Mouse (Mus musculus) left cerebral cortex, adult 11 months (tissue): ENCODE measurements around the gene Slit3.

Experiments used
- DNase-seq: peaks from one replicate; pipeline ENCODE4 v3.0.0; 2022; ENCODE audit warnings: low spot score

Gene Slit3

DNA sequence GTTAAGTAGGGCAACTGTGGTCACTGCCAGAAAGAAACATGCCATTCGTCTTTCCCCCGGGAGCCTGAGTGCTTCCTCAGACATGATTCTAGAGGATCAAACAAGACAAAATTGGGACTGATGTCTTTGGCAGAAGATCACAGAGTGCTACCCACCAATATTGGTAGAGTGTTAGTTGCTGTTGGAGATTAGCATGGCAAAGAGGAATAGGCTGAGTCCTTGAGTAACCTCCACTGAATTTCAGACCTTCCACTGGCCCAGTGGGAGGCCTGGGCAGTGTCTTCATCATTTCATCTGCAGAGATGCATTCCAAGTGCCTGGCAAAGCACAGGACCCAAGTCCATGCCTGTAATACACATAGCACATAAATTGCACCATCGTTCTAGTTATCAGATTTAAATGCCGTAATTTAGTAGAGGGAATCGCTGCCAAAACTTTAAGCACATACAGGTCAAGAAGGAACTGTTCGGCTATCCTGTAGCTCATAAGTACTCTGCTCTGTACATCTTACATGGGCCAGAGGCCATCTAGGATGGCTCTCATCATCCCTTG is 77.6 kb downstream of the Slit3 start:
- no peak for DNase-seq

- DNase-seq = no peak
Observed at GRCm38 (mm10) chr11:35202332-35202731, 81.3 kb downstream of the Slit3 start.

GRCm38 (mm10) chr11:35203673-35204072 is 82.6 kb downstream of the Slit3 start:
- DNase-seq = no peak

GRCm38 (mm10) chr11:35204084-35204483 is 83.1 kb downstream of the Slit3 start:
- DNase-seq = no peak

- no peak for DNase-seq
Observed at GRCm38 (mm10) chr11:35210728-35211682, 90.0 kb downstream of the Slit3 start.

DNA sequence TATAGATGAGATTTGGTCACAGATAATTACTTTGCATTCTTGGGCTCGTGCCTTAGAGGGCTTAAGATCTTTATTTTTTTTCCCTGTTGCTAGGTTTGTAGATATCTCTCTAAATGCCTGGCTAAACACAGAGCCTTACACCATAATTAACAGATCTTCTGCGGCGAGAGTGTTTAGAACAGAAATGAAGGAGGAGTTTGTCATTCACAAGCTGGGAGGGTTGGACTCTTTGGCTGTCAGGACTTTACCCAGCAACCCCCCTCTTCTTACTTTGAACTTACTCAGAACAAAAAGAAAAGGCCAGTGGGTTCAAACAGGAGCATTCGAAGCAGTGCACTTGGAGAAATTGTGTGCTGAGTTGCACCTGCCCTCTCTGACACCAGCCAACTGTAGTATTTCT is 103.0 kb downstream of the Slit3 start:
- DNase-seq = no peak

GRCm38 (mm10) chr11:35231361-35232090 is 110.5 kb downstream of the Slit3 start:
- DNase-seq = no peak

GRCm38 (mm10) chr11:35232321-35232720 is 111.3 kb downstream of the Slit3 start:
- DNase-seq = no peak

- DNase-seq = no peak
Observed at GRCm38 (mm10) chr11:35241379-35241778, 120.4 kb downstream of the Slit3 start.

DNA sequence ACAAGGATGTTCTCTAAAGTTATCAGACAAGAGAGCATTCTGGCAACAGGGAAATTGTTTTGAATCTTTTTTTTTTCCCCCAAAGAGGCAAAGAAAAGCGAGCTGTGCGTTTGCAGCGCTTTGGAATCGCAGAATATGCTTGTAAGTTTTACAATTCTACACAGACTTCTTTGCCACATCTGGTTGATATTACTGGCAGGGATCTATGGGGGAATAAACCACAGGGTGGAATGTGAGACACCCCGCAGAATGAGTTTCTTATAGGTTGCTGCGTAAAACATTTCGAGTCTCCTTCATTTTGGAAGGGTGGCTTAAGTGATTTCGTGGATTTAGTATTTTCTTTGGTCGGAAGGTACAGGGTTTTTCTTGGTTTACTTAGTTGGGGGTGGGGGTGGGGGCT is 122.6 kb downstream of the Slit3 start:
- no peak for DNase-seq

DNA sequence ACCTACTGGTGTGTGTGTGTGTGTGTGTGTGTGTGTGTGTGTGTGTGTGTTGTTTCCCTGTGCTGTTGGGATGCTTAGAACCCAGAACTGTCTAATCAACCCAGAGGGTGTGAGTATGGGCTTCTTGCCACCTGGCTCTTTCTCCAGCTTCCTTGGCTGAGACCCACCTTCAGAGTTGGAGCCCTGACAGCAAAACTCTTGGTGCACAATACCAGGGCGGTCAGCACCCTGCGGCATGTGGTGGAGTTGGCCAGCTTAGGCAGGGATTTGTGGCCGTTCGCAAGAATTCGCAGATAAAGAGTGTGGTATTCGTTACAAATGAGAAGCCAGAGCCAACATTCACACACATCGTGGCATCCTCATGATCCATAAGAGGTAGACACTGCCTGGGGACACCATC is 123.5 kb downstream of the Slit3 start:
- no peak for DNase-seq

DNA sequence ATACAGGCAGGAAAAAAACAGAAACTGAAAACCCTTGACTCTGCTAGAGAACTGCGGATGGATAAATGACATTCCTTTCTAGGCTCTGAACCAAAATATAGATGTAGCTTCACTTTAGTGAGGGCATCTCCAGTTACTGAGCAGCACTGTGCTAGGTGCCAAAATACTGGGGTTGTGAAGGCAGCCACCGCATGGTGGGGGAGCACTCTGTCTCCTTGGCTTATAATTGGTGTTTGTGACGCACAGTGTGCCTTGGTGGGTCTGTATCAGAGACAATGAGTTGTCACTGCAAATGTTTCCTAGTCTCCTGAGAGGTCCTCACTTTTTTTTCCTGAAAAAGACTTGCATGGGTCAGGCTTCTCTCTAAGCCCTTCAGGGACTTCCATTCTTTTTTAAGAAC is 125.6 kb downstream of the Slit3 start:
- no peak for DNase-seq

GRCm38 (mm10) chr11:35248088-35248487 is 127.1 kb downstream of the Slit3 start:
- DNase-seq = no peak

DNA sequence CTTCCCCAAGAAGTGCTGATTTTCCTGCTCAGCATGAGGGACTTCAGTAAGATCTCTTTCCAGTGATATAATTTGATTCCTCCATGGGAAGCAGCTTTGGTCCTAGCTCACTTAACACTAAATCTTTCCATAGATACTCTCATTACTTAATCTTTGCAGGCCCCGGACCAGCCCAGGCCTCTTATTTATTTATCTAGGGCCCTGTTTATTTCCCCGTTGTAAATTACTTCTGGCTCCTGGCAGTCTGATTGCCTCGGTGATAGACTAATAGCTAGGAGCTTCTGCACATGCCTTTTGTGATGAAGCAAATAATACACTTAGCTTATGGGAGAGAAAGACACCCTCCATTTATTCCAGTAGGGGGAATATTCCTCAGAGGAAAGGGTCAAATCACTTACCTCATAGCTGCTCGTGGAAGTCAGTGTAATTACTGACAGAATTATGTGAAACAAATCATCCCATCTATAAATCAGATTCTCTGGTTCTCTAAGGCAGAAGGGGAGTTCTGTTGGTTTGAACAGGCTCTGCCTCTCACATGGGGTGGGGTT is 129.9 kb downstream of the Slit3 start:
- DNase-seq = no peak

DNA sequence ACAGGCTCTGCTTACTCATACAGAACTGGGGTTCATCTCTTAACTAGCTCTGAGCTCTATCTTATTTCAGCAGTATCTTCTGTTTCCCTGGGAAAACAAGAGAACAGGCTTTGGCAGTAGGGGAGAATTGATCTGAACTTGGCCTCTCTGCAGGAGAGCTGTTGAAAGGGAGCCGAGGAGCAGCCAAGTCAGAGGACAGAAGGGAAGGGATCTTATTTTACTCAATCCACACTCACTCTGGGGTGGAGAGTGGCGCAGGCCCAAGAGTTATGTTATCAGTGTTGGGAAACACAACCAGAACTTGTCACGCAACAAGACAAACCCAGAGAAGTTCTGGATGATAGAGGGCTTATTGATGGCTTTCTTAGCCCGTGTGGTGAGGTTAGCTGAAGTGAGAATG is 130.9 kb downstream of the Slit3 start:
- no peak for DNase-seq

DNA sequence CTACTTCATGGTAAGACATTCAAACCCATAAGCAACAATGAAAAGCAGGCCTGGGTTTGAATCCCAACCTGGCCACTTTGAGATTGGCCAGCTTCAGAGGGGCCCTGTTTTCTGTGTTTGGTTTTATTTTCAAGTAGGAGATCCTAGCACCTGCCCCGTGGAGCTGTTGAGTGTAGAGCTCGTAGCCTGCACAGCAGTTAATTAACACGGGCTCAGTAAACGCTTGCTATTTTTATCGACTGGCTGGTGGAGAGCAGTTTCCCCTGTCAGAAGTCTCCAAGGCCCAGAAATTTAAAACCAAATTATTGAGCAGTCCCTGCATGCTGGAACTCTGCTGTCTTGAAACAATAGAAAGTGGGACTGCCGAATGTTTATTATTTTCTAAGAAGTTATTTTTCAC is 136.3 kb downstream of the Slit3 start:
- no peak for DNase-seq

- DNase-seq = no peak
Observed at GRCm38 (mm10) chr11:35261562-35262087, 140.6 kb downstream of the Slit3 start.

- no peak for DNase-seq
Observed at GRCm38 (mm10) chr11:35262289-35262941, 141.4 kb downstream of the Slit3 start.

DNA sequence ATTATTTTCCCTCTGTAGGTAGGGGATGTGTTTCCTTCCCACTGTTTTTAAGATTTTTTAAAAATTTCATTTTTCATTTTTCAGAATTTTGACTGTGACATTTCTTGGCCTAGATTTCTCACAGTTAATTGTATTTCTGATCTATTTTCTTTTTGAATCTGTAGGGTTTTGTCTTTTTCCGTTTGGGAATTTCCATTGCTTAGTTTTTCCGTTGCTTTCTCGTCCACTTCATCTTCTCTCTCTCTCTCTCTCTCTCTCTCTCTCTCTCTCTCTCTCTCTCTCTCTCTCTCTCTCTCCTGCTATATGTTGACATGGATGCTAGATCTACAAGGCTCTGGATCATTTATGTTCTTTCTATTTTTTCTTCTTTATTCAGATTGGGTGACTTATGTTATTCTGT is 143.7 kb downstream of the Slit3 start:
- DNase-seq = no peak

DNA sequence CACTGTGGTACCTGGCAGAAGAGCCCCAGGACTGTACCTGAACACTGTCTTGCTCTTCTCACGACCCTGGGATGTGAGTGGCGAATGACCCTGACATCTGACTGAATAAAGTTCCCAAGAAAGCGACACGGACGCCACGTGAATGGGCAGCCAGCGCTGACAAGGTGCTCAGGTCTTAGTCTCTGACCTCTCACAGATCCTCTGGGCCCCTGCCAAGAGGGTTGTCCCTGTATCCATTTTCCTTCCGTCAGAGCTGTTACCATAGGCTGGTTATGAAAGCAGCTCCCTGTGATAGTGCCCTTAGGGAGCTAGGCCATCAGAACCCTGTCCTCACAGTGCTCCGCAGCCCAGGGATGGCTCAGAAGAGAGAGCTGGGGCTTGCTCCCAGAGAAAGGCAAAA is 149.4 kb downstream of the Slit3 start:
- no peak for DNase-seq

GRCm38 (mm10) chr11:35273416-35273815 is 152.4 kb downstream of the Slit3 start:
- DNase-seq = no peak

DNA sequence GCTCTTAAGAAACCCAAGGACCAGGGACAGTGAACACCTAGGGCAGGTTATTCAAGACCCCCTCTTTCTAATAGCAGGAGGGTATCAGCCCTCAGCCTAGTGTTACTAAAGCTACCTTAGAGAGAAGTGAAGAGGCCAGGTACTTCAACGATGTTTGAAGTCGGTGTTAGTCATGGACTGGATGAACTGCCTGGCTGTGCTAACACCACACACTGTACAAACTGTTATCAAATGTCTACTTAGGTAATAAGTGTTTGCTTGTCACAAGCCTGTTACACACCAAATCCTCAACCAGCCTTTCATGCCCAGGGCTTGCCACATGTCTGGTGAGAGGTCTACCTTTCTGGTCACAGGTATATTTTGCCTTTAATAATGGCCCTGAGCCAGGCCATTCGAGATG is 153.0 kb downstream of the Slit3 start:
- no peak for DNase-seq
